Mouse (Mus musculus): ENCODE measurements around the gene Susd1.
"Not testable (repeated sequence)": the region's sequence is repeated elsewhere in the genome, so short reads cannot be mapped to it uniquely, and the experiment has no call there.

Susd1 gene

GRCm38 (mm10) chr4:59322056-59322455 is 116.4 kb downstream of the Susd1 start:
- no peak for DNase-seq (ENCODE audit: low spot score)

GRCm38 (mm10) chr4:59321181-59322008 is 117.0 kb downstream of the Susd1 start:
- DNase-seq (ENCODE audit: low spot score): no peak

GRCm38 (mm10) chr4:59319136-59319941 is 119.1 kb downstream of the Susd1 start:
- DNase-seq (ENCODE audit: low spot score): no peak

- no peak for DNase-seq (ENCODE audit: low spot score)
Measured at GRCm38 (mm10) chr4:59318602-59319001, 119.8 kb downstream of the Susd1 start.

- peak; percentile 44 for DNase-seq (ENCODE audit: low spot score)
Measured at GRCm38 (mm10) chr4:59315553-59316405, 122.7 kb downstream of the Susd1 start.

GRCm38 (mm10) chr4:59314939-59315552 is 123.4 kb downstream of the Susd1 start:
- no peak for DNase-seq (ENCODE audit: low spot score)

GRCm38 (mm10) chr4:59312945-59313344 is 125.5 kb downstream of the Susd1 start:
- DNase-seq (ENCODE audit: low spot score): no peak

- no peak for DNase-seq (ENCODE audit: low spot score)
Measured at GRCm38 (mm10) chr4:59310590-59310989, 127.8 kb downstream of the Susd1 start.

- DNase-seq (ENCODE audit: low spot score): no peak
Measured at GRCm38 (mm10) chr4:59307841-59308589, 130.4 kb downstream of the Susd1 start.

GRCm38 (mm10) chr4:59302387-59302786 is 136.0 kb downstream of the Susd1 start:
- no peak for DNase-seq (ENCODE audit: low spot score)

GRCm38 (mm10) chr4:59301025-59301815 is 137.2 kb downstream of the Susd1 start:
- DNase-seq (ENCODE audit: low spot score): no peak

GRCm38 (mm10) chr4:59298719-59299496 is 139.5 kb downstream of the Susd1 start:
- no peak for DNase-seq (ENCODE audit: low spot score)

- no peak for DNase-seq (ENCODE audit: low spot score)
Measured at GRCm38 (mm10) chr4:59295127-59295526, 143.3 kb downstream of the Susd1 start.

- DNase-seq (ENCODE audit: low spot score): no peak
Measured at GRCm38 (mm10) chr4:59294661-59295060, 143.8 kb downstream of the Susd1 start.

GRCm38 (mm10) chr4:59291914-59292718 is 146.3 kb downstream of the Susd1 start:
- DNase-seq (ENCODE audit: low spot score): no peak

GRCm38 (mm10) chr4:59290972-59291576 is 147.4 kb downstream of the Susd1 start:
- no peak for DNase-seq (ENCODE audit: low spot score)

GRCm38 (mm10) chr4:59287103-59287502 is 151.3 kb downstream of the Susd1 start:
- no peak for DNase-seq (ENCODE audit: low spot score)

GRCm38 (mm10) chr4:59286351-59286750 is 152.1 kb downstream of the Susd1 start:
- DNase-seq (ENCODE audit: low spot score): not testable (repeated sequence)
